Mouse (Mus musculus) liver, embryonic 14.5 days (tissue): Measurements from ENCODE around the gene Cemip2. TPM values are rescaled to one million over a fixed set of nuclear protein-coding genes. Genes with fewer than 3 reads are reported as not detected.

Experiments used
- ATAC-seq: fragments of 200-750 bp; cut with Nextera tagmentation; 2 replicates; pipeline ENCODE4 v1.8.0; 2017; ENCODE audit warnings: moderate number of reproducible peaks, mild to moderate bottlenecking, moderate library complexity; ENCODE audit not compliant: insufficient read depth
- DNase-seq, 3 experiments: peaks; one replicate each; pipeline ENCODE4 v3.0.0-alpha.2; 2012 to 2013; ENCODE audit warnings: low read depth in 3 of 3, low spot score in 3 of 3
- H3K27ac ChIP-seq: fragments of 300-500 bp; sonication (generic); 2 replicates; pipeline ENCODE4 v1.5.1; 2014; ENCODE audit warnings: moderate library complexity, mild to moderate bottlenecking, control low read depth, inconsistent platforms
- H3K27me3 ChIP-seq: fragments of 300-500 bp; sonication (generic); 2 replicates; pipeline ENCODE4 v1.6.1; 2014; ENCODE audit warnings: mild to moderate bottlenecking, low read length, moderate library complexity; ENCODE audit not compliant: control insufficient read depth, insufficient read depth
- H3K36me3 ChIP-seq: fragments of 300-500 bp; sonication (generic); replicated peaks from 2 replicates; pipeline ENCODE4 v1.6.1; 2014; ENCODE audit warnings: low read depth; ENCODE audit not compliant: control insufficient read depth, insufficient read depth
- H3K4me1 ChIP-seq, 2 experiments: fragments of 200-500 bp in 1 of 2; fragments of 300-500 bp in 1 of 2; sonication (generic) in 1 of 2; replicated peaks; 2 replicates each; pipeline ENCODE4 v1.6.1; 2012 to 2014; ENCODE audit warnings: antibody characterized with exemption in 1 of 2, inconsistent platforms in 1 of 2, low read length in 1 of 2; ENCODE audit not compliant: control insufficient read depth in 2 of 2, insufficient read depth in 2 of 2
- H3K4me2 ChIP-seq: fragments of 300-500 bp; sonication (generic); 2 replicates; pipeline ENCODE4 v1.6.1; 2014; ENCODE audit warnings: low read depth, mild to moderate bottlenecking, control low read depth, moderate library complexity
- H3K4me3 ChIP-seq, 2 experiments: fragments of 200-500 bp in 1 of 2; fragments of 300-500 bp in 1 of 2; sonication (generic) in 1 of 2; 2 replicates each; pipeline ENCODE4 v1.5.1; 2012 to 2014; ENCODE audit warnings: low read depth in 2 of 2, low read length in 2 of 2, mild to moderate bottlenecking in 2 of 2, control low read depth in 1 of 2, inconsistent platforms in 1 of 2, moderate library complexity in 1 of 2; ENCODE audit not compliant: insufficient read depth in 1 of 2
- H3K9ac ChIP-seq: fragments of 300-500 bp; sonication (generic); replicated peaks from 2 replicates; pipeline ENCODE4 v1.6.1; 2014; ENCODE audit warnings: mild to moderate bottlenecking, control low read depth, moderate library complexity
- H3K9me3 ChIP-seq: fragments of 300-500 bp; sonication (generic); 2 replicates; pipeline ENCODE4 v1.6.1; 2016; ENCODE audit warnings: low read length, mixed read lengths; ENCODE audit not compliant: control insufficient read depth
- CTCF ChIP-seq: IDR thresholded peaks from 2 replicates; pipeline ENCODE4 v1.5.1; 2016; ENCODE audit warnings: antibody characterized with exemption, low read depth, control low read depth
- EP300 ChIP-seq: IDR thresholded peaks from 2 replicates; pipeline ENCODE4 v1.6.1; 2016; ENCODE audit warnings: antibody characterized with exemption, low read depth
- WGBS: fragments of 180-500 bp; shearing (Covaris S2); extraction: QIAGEN DNeasy Blood & Tissue Kit; methylation state at CpG from one replicate; pipeline ENCODE4 v1.1.7; 2014; ENCODE audit not compliant: insufficient replicate concordance; 5-methylcytosine and 5-hydroxymethylcytosine counted together
- polyA plus RNA-seq, 2 experiments: library from polyadenylated mRNA; depleted of rRNA in 1 of 2; stranded (reverse) in 1 of 2; unstranded in 1 of 2; fragments of >200 nt; fragmentation: Nextera tagmentation in 1 of 2; extraction: Ambion mirVana in 1 of 2; gene quantifications; 2 replicates each; pipeline versions ENCODE4 v1.2.1 to v1.2.3; 2012 to 2014

Cemip2 gene
- polyA plus RNA-seq, 2 experiments = 3.0 to 6.0 TPM

GRCm38 (mm10) chr19:21747356-21747755, 30.8 kb upstream of the Cemip2 start:
- 14% methylated on average over 4 of the region's 4 CpGs for WGBS
- Histone ChIP-seq H3K4me2 (no peak overlapping the region), H3K4me1 (no peaks in the 10 kb centered on the region), H3K4me3 (no peak overlapping the region), H3K27me3 (no peaks in the 10 kb centered on the region), H3K27ac (no peak overlapping the region), H3K9me3 (no peaks in the 10 kb centered on the region), H3K36me3 (no peaks in the 10 kb centered on the region), H3K9ac (no peak overlapping the region)
- TF ChIP-seq CTCF (peak; percentile 93), EP300 (no peak)
- DNase-seq (peak; percentile 16 to 31 (median 22)), ATAC-seq (no peak)

GRCm38 (mm10) chr19:21750154-21750553, 28.0 kb upstream of the Cemip2 start:
- Histone ChIP-seq H3K9ac (no peak overlapping the region), H3K27me3 (no peaks in the 10 kb centered on the region), H3K4me3 (no peak overlapping the region), H3K4me1 (no peaks in the 10 kb centered on the region), H3K36me3 (no peaks in the 10 kb centered on the region), H3K27ac (no peak overlapping the region), H3K4me2 (no peak overlapping the region), H3K9me3 (no peaks in the 10 kb centered on the region)
- no peak for TF ChIP-seq EP300
- no peak for TF ChIP-seq CTCF
- no peak for ATAC-seq
- no peak for DNase-seq
- WGBS = 15% methylated on average over 2 of the region's 2 CpGs

GRCm38 (mm10) chr19:21761676-21762075, 16.5 kb upstream of the Cemip2 start:
- Histone ChIP-seq H3K9me3 (no peaks in the 10 kb centered on the region), H3K27me3 (no peaks in the 10 kb centered on the region), H3K4me2 (no peak overlapping the region), H3K36me3 (no peaks in the 10 kb centered on the region), H3K27ac (no peak overlapping the region), H3K4me3 (no peak overlapping the region), H3K9ac (no peak overlapping the region), H3K4me1 (no peaks in the 10 kb centered on the region)
- ATAC-seq = no peak
- DNase-seq = no peak
- TF ChIP-seq EP300 (no peak), CTCF (no peak)

GRCm38 (mm10) chr19:21764013-21764412, 14.1 kb upstream of the Cemip2 start:
- no peak for TF ChIP-seq CTCF
- no peak for TF ChIP-seq EP300
- Histone ChIP-seq H3K9ac (no peak overlapping the region), H3K27ac (no peak overlapping the region), H3K36me3 (no peaks in the 10 kb centered on the region), H3K4me3 (no peak overlapping the region), H3K9me3 (no peaks in the 10 kb centered on the region), H3K4me2 (no peak overlapping the region), H3K4me1 (no peaks in the 10 kb centered on the region), H3K27me3 (no peaks in the 10 kb centered on the region)
- ATAC-seq (no peak), DNase-seq (no peak)
- WGBS = 76% methylated on average over 2 of the region's 2 CpGs

- H3K4me2 ChIP-seq = no peak overlapping the region
- no peak for TF ChIP-seq EP300
- TF ChIP-seq CTCF = no peak
- H3K36me3 ChIP-seq = no peaks in the 10 kb centered on the region
- 49% methylated on average over 3 of the region's 3 CpGs for WGBS
- ATAC-seq (no peak), DNase-seq (no peak)
- no peaks in the 10 kb centered on the region for H3K9me3 ChIP-seq
- no peaks in the 10 kb centered on the region for H3K27me3 ChIP-seq
- no peak overlapping the region for H3K4me3 ChIP-seq
- no peaks in the 10 kb centered on the region for H3K4me1 ChIP-seq
- H3K27ac ChIP-seq = no peak overlapping the region
- no peak overlapping the region for H3K9ac ChIP-seq
These were observed 13.4 kb upstream of the Cemip2 start for GRCm38 (mm10) chr19:21764738-21765137.
